Mouse (Mus musculus) lung, postnatal 0 days (tissue): ENCODE data around the gene Zcchc13. TPM values are rescaled to one million over a fixed set of nuclear protein-coding genes. Genes with fewer than 3 reads are reported as not detected.
A peak's percentile ranks its signal among the peaks of the same experiment; 100 is the strongest.

Experiments
- ATAC-seq: fragments of 200-750 bp; cut with Nextera tagmentation; 2 replicates; pipeline ENCODE4 v1.8.0; 2017; ENCODE audit warnings: moderate library complexity
- DNase-seq: peaks from one replicate; pipeline ENCODE4 v3.0.0-alpha.2; 2016; ENCODE audit warnings: low spot score
- H3K27ac ChIP-seq: fragments of 300-500 bp; sonication (generic); 2 replicates; pipeline ENCODE4 v1.5.1; 2014; ENCODE audit warnings: antibody characterized with exemption, mild to moderate bottlenecking, low read length, mixed read lengths
- H3K27me3 ChIP-seq: fragments of 300-500 bp; sonication (generic); replicated peaks from 2 replicates; pipeline ENCODE4 v1.6.1; 2014; ENCODE audit warnings: low read length, mixed read lengths; ENCODE audit not compliant: insufficient read depth
- H3K36me3 ChIP-seq: fragments of 300-500 bp; sonication (generic); 2 replicates; pipeline ENCODE4 v1.6.1; 2014; ENCODE audit warnings: low read length, mixed read lengths; ENCODE audit not compliant: insufficient read depth
- H3K4me1 ChIP-seq: fragments of 300-500 bp; sonication (generic); 2 replicates; pipeline ENCODE4 v1.6.1; 2014; ENCODE audit warnings: antibody characterized with exemption, low read depth, low read length, mixed read lengths; ENCODE audit not compliant: insufficient read depth
- H3K4me2 ChIP-seq: fragments of 300-500 bp; sonication (generic); replicated peaks from 2 replicates; pipeline ENCODE4 v1.6.1; 2014; ENCODE audit warnings: low read depth, mild to moderate bottlenecking, low read length, moderate library complexity, mixed read lengths
- H3K4me3 ChIP-seq: fragments of 300-500 bp; sonication (generic); 2 replicates; pipeline ENCODE4 v1.5.1; 2014; ENCODE audit warnings: low read depth, low read length
- H3K9ac ChIP-seq: fragments of 300-500 bp; sonication (generic); replicated peaks from 2 replicates; pipeline ENCODE4 v1.6.1; 2014; ENCODE audit warnings: low read depth, mild to moderate bottlenecking
- H3K9me3 ChIP-seq: fragments of 300-500 bp; sonication (generic); 2 replicates; pipeline ENCODE4 v1.6.1; 2016; ENCODE audit warnings: low read length, mixed read lengths
- CTCF ChIP-seq: IDR thresholded peaks from 2 replicates; pipeline ENCODE4 v1.5.1; 2016; ENCODE audit warnings: antibody characterized with exemption, mild to moderate bottlenecking
- EP300 ChIP-seq: IDR thresholded peaks from 2 replicates; pipeline ENCODE4 v1.6.1; 2016; ENCODE audit warnings: antibody characterized with exemption, mild to moderate bottlenecking, control low read depth
- WGBS: fragments of 180-500 bp; shearing (Covaris S2); extraction: QIAGEN DNeasy Blood & Tissue Kit; methylation state at CpG from one replicate; pipeline ENCODE4 v1.1.7; 2014; 5-methylcytosine and 5-hydroxymethylcytosine counted together
- polyA plus RNA-seq: library from polyadenylated mRNA; unstranded; fragments of >200 nt; fragmentation: Nextera tagmentation; extraction: Ambion mirVana; gene quantifications from 2 replicates; pipeline ENCODE4 v1.2.1, GENCODE M21; 2015

Gene Zcchc13
- polyA plus RNA-seq, 1 experiment from 2014 or later = not detected

GRCm38 (mm10) chrX:103670245-103670644 is 39.9 kb downstream of the Zcchc13 start:
- Histone ChIP-seq H3K4me3 (no peak overlapping the region), H3K9me3 (no peaks in the 10 kb centered on the region), H3K4me2 (no peak overlapping the region), H3K27ac (no peak overlapping the region), H3K4me1 (no peaks in the 10 kb centered on the region), H3K27me3 (no peaks in the 10 kb centered on the region), H3K36me3 (no peaks in the 10 kb centered on the region), H3K9ac (no peak overlapping the region)
- ATAC-seq (no peak), DNase-seq (no peak)
- TF ChIP-seq EP300 (no peak), CTCF (no peak)

GRCm38 (mm10) chrX:103673761-103674160 is 43.4 kb downstream of the Zcchc13 start:
- TF ChIP-seq EP300 (no peak), CTCF (no peak)
- WGBS = 77% methylated on average over 3 of the region's 3 CpGs
- H3K9me3 ChIP-seq = no peaks in the 10 kb centered on the region
- no peaks in the 10 kb centered on the region for H3K27me3 ChIP-seq
- no peaks in the 10 kb centered on the region for H3K36me3 ChIP-seq
- no peak overlapping the region for H3K9ac ChIP-seq
- DNase-seq (no peak), ATAC-seq (no peak)
- H3K4me1 ChIP-seq = no peaks in the 10 kb centered on the region
- H3K4me3 ChIP-seq = no peak overlapping the region
- H3K27ac ChIP-seq = no peak overlapping the region
- H3K4me2 ChIP-seq = no peak overlapping the region

- Histone ChIP-seq H3K27ac (no peak overlapping the region), H3K36me3 (no peaks in the 10 kb centered on the region), H3K4me3 (no peak overlapping the region), H3K4me1 (no peaks in the 10 kb centered on the region), H3K27me3 (no peaks in the 10 kb centered on the region), H3K9ac (no peak overlapping the region), H3K9me3 (no peaks in the 10 kb centered on the region), H3K4me2 (no peak overlapping the region)
- TF ChIP-seq EP300 = no peak
- peak; percentile 60 for TF ChIP-seq CTCF
- WGBS = 21% methylated on average over 2 of the region's 2 CpGs
- no peak for ATAC-seq
- DNase-seq = peak; percentile 50
Observed at GRCm38 (mm10) chrX:103674674-103675073, 44.3 kb downstream of the Zcchc13 start.

Other genes with a start within 250 kb of the Zcchc13 start
- 0.35 and 0.39 TPM in 2 replicates for gene Tsx, start 216.1 kb upstream of the Zcchc13 start, polyA plus RNA-seq
- not detected in 2 replicates for gene Gm26992, start 208.6 kb upstream of the Zcchc13 start, polyA plus RNA-seq
- 20.4 and 21.4 TPM in 2 replicates for gene Slc16a2, start 191.4 kb downstream of the Zcchc13 start, polyA plus RNA-seq